Mouse (Mus musculus): ENCODE results near the gene Vamp8. TPM values are rescaled to one million over a fixed set of nuclear protein-coding genes. Genes with fewer than 3 reads are reported as not detected.

Vamp8 gene
- total and polyA plus RNA-seq, 3 experiments = 69.3 to 85.6 (median 78.8) TPM

DNA sequence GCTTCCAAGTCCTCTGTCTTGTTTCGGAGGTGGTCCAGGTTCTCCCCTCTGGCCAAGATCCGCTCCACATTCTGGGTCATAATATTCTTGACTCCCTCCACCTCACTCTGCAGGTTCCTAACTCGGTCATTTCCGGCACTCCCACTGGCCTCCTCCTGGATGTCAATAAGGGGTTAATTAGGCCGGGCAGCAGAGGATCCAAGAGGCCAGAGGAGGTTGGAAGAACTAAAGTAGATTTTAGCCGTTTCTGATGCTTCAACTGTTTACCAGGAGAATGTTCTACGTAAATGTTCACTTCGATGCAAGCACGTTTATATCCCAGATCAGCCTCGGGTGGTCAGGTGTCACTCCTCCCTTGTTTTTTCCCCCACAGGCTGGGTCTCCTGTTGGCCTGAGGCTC lies 2.2 kb downstream of the Vamp8 start:
- Histone ChIP-seq H3K36me3 (ENCODE audit: control insufficient read depth, insufficient read depth, low read length) (no peaks in the 10 kb centered on the region), H3K27me3 (ENCODE audit: control insufficient read depth, insufficient read depth, low read length) (no peaks in the 10 kb centered on the region), H3K4me3 (no peak overlapping the region), H3K27ac (no peak overlapping the region; the same call in 1 of the 2 replicates), H3K9ac (ENCODE audit: low read depth, low read length) (no peak overlapping the region), H3K79me2 (replicated peaks; ENCODE audit: control insufficient read depth, insufficient read depth, low read length) (no peaks in the 10 kb centered on the region), H3K4me1 (ENCODE audit: control insufficient read depth, insufficient read depth, low read length) (peaks cover 6% of the 10 kb centered on the region)
- intact Hi-C loops (cut with DNase I) = no loop called here
- TF ChIP-seq EP300 (IDR thresholded peaks at IDR 0.05; ENCODE audit: insufficient read depth, low read depth, low read length) (no peak), POLR2A (IDR thresholded peaks at IDR 0.05; ENCODE audit: insufficient read depth, low read depth, low read length) (no peak), CTCF (IDR thresholded peaks at IDR 0.05) (no peak)
- WGBS = 71% methylated on average over 10 of the region's 10 CpGs
- DNase-seq = no peak

DNA sequence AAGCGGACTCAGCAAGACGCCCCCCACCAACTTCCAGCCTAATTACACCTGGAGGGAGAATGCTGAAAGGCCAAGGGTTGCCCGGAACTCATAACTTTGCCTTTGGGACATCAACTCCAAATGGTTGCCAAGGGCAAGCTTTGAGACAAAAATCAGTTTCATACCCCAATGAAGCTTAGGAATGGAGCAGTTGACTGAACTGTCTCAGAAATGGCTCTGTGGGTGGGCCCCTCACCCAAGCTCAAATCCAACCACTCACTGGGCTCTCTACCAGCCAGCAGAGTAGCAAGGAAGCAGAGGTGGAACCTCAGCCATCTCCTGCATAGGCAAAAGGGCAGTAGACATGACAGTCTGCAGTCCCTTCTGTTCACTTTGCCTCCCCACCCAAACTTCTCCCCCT lies 2.7 kb downstream of the Vamp8 start:
- intact Hi-C loops (cut with DNase I) = no loop called here
- H3K27ac ChIP-seq = no peak overlapping the region
- H3K4me1 ChIP-seq (ENCODE audit: control insufficient read depth, insufficient read depth, low read length) = peaks cover 8% of the 10 kb centered on the region

DNA sequence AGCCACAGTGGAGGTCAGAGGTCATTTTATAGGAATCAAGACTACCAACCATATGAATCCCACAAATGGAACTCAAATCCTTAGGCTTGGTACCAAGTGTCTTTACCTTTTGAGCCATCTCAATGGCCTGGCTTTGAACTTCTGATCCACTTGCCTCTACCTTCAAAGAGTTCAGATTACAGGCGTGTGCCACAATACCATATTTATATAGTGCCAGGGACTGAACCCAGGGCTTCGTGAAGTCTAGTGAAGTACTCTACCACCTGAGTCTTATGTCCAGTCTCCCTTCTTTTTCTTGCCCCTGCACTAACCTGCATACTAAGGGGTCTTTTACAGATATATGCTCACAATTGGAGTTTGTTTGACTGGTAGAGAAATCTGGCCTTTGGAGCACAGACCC lies 3.9 kb downstream of the Vamp8 start:
- no peak for DNase-seq
- no peak overlapping the region for H3K4me3 ChIP-seq
- no peaks in the 10 kb centered on the region for H3K36me3 ChIP-seq (ENCODE audit: control insufficient read depth, insufficient read depth, low read length)
- no peak overlapping the region for H3K9ac ChIP-seq (ENCODE audit: low read depth, low read length)
- WGBS = 97% methylated on average over 2 of the region's 2 CpGs
- no peaks in the 10 kb centered on the region for H3K79me2 ChIP-seq (replicated peaks; ENCODE audit: control insufficient read depth, insufficient read depth, low read length)
- H3K4me1 ChIP-seq (ENCODE audit: control insufficient read depth, insufficient read depth, low read length) = peaks cover 6% of the 10 kb centered on the region
- no peaks in the 10 kb centered on the region for H3K27me3 ChIP-seq (ENCODE audit: control insufficient read depth, insufficient read depth, low read length)
- H3K27ac ChIP-seq = no peak overlapping the region
- intact Hi-C loops (cut with DNase I) = no loop called here
- TF ChIP-seq CTCF (IDR thresholded peaks at IDR 0.05) (no peak), EP300 (IDR thresholded peaks at IDR 0.05; ENCODE audit: insufficient read depth, low read depth, low read length) (no peak), POLR2A (IDR thresholded peaks at IDR 0.05; ENCODE audit: insufficient read depth, low read depth, low read length) (no peak)

More for the DNA sequence above, 2.7 kb downstream of the Vamp8 start:
- no peaks in the 10 kb centered on the region for H3K27me3 ChIP-seq (ENCODE audit: control insufficient read depth, insufficient read depth, low read length)
- TF ChIP-seq CTCF (IDR thresholded peaks at IDR 0.05) (no peak), POLR2A (IDR thresholded peaks at IDR 0.05; ENCODE audit: insufficient read depth, low read depth, low read length) (no peak), EP300 (IDR thresholded peaks at IDR 0.05; ENCODE audit: insufficient read depth, low read depth, low read length) (no peak)
- DNase-seq = no peak
- H3K4me3 ChIP-seq = no peak overlapping the region
- no peak overlapping the region for H3K9ac ChIP-seq (ENCODE audit: low read depth, low read length)
- H3K79me2 ChIP-seq (replicated peaks; ENCODE audit: control insufficient read depth, insufficient read depth, low read length) = no peaks in the 10 kb centered on the region
- 92% methylated on average over 3 of the region's 3 CpGs for WGBS
- H3K36me3 ChIP-seq (ENCODE audit: control insufficient read depth, insufficient read depth, low read length) = no peaks in the 10 kb centered on the region

GRCm38 (mm10) chr6:72385258-72385657 lies 5.2 kb downstream of the Vamp8 start:
- no peak for DNase-seq
- Histone ChIP-seq H3K27ac (no peak overlapping the region), H3K27me3 (ENCODE audit: control insufficient read depth, insufficient read depth, low read length) (no peaks in the 10 kb centered on the region), H3K79me2 (replicated peaks; ENCODE audit: control insufficient read depth, insufficient read depth, low read length) (no peaks in the 10 kb centered on the region), H3K4me3 (no peak overlapping the region), H3K9ac (ENCODE audit: low read depth, low read length) (no peak overlapping the region), H3K4me1 (ENCODE audit: control insufficient read depth, insufficient read depth, low read length) (peaks cover 9% of the 10 kb centered on the region), H3K36me3 (ENCODE audit: control insufficient read depth, insufficient read depth, low read length) (no peaks in the 10 kb centered on the region)
- 60% methylated on average over 4 of the region's 4 CpGs for WGBS
- intact Hi-C loops (cut with DNase I) = no loop called here
- TF ChIP-seq EP300 (IDR thresholded peaks at IDR 0.05; ENCODE audit: insufficient read depth, low read depth, low read length) (no peak), CTCF (IDR thresholded peaks at IDR 0.05) (no peak), POLR2A (IDR thresholded peaks at IDR 0.05; ENCODE audit: insufficient read depth, low read depth, low read length) (no peak)

DNA sequence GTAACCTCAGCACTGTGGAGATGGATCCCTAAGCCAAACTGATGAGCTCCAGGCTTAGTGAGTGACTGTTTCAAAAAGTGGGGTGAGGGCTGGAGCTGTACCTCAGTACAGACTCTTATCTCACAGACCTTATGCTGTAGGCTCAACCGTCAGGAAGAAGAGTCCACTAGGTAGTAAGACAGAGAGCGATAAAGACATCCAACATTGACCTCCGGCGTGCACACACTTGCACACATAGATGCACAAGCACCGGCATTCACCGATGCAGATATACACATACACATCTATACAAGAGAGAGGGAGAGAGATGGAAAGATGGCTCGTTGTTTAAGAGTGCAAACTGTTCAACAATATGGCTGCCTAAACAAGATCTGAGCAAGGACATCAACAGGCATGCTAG lies 6.6 kb downstream of the Vamp8 start:
- Histone ChIP-seq H3K27me3 (ENCODE audit: control insufficient read depth, insufficient read depth, low read length) (no peaks in the 10 kb centered on the region), H3K36me3 (ENCODE audit: control insufficient read depth, insufficient read depth, low read length) (no peaks in the 10 kb centered on the region), H3K4me3 (no peak overlapping the region), H3K79me2 (replicated peaks; ENCODE audit: control insufficient read depth, insufficient read depth, low read length) (no peaks in the 10 kb centered on the region), H3K27ac (no peak overlapping the region), H3K9ac (ENCODE audit: low read depth, low read length) (no peak overlapping the region), H3K4me1 (ENCODE audit: control insufficient read depth, insufficient read depth, low read length) (peaks cover 8% of the 10 kb centered on the region)
- DNase-seq = no peak
- TF ChIP-seq CTCF (IDR thresholded peaks at IDR 0.05) (no peak), EP300 (IDR thresholded peaks at IDR 0.05; ENCODE audit: insufficient read depth, low read depth, low read length) (no peak), POLR2A (IDR thresholded peaks at IDR 0.05; ENCODE audit: insufficient read depth, low read depth, low read length) (no peak)
- intact Hi-C loops (cut with DNase I) = no loop called here
- WGBS = 96% methylated on average over 7 of the region's 7 CpGs

DNA sequence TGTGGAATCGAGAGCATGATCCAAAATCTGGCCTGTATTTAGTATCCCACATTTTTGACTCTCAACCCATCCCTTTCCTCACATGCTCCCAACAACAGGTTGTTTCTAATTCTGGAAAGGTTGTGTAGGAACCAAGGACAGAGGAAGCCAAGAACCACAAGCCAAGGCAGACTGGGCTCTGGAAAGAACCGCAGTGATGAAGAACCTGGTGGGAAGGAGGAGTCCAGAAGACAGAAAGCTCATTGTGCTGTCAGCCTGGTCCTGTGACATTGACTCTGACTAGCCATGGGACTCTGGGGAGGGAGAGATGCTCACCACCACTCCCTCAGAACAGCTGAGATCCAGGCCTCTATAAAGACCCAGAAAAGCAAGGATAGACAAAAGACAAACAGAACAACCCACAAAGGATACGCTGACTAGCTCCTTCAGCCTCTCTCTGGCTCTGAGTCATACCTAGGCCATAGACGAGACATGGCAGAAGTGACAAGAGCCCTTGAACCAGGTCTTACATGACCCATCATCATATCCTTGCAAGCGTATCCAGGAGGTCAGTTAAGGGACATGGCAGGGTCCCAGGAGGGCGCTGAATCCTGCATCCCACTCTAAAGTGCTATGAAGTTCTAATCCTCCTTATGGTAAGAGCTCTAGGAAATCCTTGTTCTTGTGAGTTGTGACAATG lies 7.2 kb downstream of the Vamp8 start:
- no peak for DNase-seq
- Histone ChIP-seq H3K36me3 (ENCODE audit: control insufficient read depth, insufficient read depth, low read length) (no peaks in the 10 kb centered on the region), H3K4me1 (ENCODE audit: control insufficient read depth, insufficient read depth, low read length) (peaks cover 6% of the 10 kb centered on the region), H3K4me3 (no peak overlapping the region), H3K27ac (no peak overlapping the region), H3K9ac (ENCODE audit: low read depth, low read length) (no peak overlapping the region), H3K79me2 (replicated peaks; ENCODE audit: control insufficient read depth, insufficient read depth, low read length) (no peaks in the 10 kb centered on the region), H3K27me3 (ENCODE audit: control insufficient read depth, insufficient read depth, low read length) (no peaks in the 10 kb centered on the region)
- 75% methylated on average over 6 of the region's 6 CpGs for WGBS
- intact Hi-C loops (cut with DNase I) = no loop called here
- TF ChIP-seq EP300 (IDR thresholded peaks at IDR 0.05; ENCODE audit: insufficient read depth, low read depth, low read length) = no peak
- TF ChIP-seq POLR2A (IDR thresholded peaks at IDR 0.05; ENCODE audit: insufficient read depth, low read depth, low read length) = no peak
- no peak for TF ChIP-seq CTCF (IDR thresholded peaks at IDR 0.05)
